Mouse (Mus musculus): ENCODE results near the gene Slc44a5.

- TF ChIP-seq CTCF (IDR thresholded peaks at IDR 0.05; ENCODE audit: borderline replicate concordance, control insufficient read depth, extremely low read depth, insufficient read depth, low read length, poor library complexity) (no peak), POLR2A (IDR thresholded peaks at IDR 0.05; ENCODE audit: control insufficient read depth, extremely low read depth, insufficient read depth, low read length, poor library complexity) (no peak)
Measured at GRCm38 (mm10) chr3:153957916-153958315, 15.3 kb upstream of the Slc44a5 start.

Measured in thymus, adult 2 months (tissue).